Mouse (Mus musculus) lung, postnatal 0 days (tissue): ENCODE measurements around the gene Trim67. TPM values are rescaled to one million over a fixed set of nuclear protein-coding genes. Genes with fewer than 3 reads are reported as not detected.
"Not testable (repeated sequence)": the region's sequence is repeated elsewhere in the genome, so short reads cannot be mapped to it uniquely, and the experiment has no call there.

Experiments used
- ATAC-seq: fragments of 200-750 bp; cut with Nextera tagmentation; 2 replicates; pipeline ENCODE4 v1.8.0; 2017; ENCODE audit warnings: moderate library complexity
- DNase-seq: peaks from one replicate; pipeline ENCODE4 v3.0.0-alpha.2; 2016; ENCODE audit warnings: low spot score
- H3K27ac ChIP-seq: fragments of 300-500 bp; sonication (generic); 2 replicates; pipeline ENCODE4 v1.5.1; 2014; ENCODE audit warnings: antibody characterized with exemption, mild to moderate bottlenecking, low read length, mixed read lengths
- H3K27me3 ChIP-seq: fragments of 300-500 bp; sonication (generic); replicated peaks from 2 replicates; pipeline ENCODE4 v1.6.1; 2014; ENCODE audit warnings: low read length, mixed read lengths; ENCODE audit not compliant: insufficient read depth
- H3K36me3 ChIP-seq: fragments of 300-500 bp; sonication (generic); 2 replicates; pipeline ENCODE4 v1.6.1; 2014; ENCODE audit warnings: low read length, mixed read lengths; ENCODE audit not compliant: insufficient read depth
- H3K4me1 ChIP-seq: fragments of 300-500 bp; sonication (generic); 2 replicates; pipeline ENCODE4 v1.6.1; 2014; ENCODE audit warnings: antibody characterized with exemption, low read depth, low read length, mixed read lengths; ENCODE audit not compliant: insufficient read depth
- H3K4me2 ChIP-seq: fragments of 300-500 bp; sonication (generic); replicated peaks from 2 replicates; pipeline ENCODE4 v1.6.1; 2014; ENCODE audit warnings: low read depth, mild to moderate bottlenecking, low read length, moderate library complexity, mixed read lengths
- H3K4me3 ChIP-seq: fragments of 300-500 bp; sonication (generic); 2 replicates; pipeline ENCODE4 v1.5.1; 2014; ENCODE audit warnings: low read depth, low read length
- H3K9ac ChIP-seq: fragments of 300-500 bp; sonication (generic); replicated peaks from 2 replicates; pipeline ENCODE4 v1.6.1; 2014; ENCODE audit warnings: low read depth, mild to moderate bottlenecking
- H3K9me3 ChIP-seq: fragments of 300-500 bp; sonication (generic); 2 replicates; pipeline ENCODE4 v1.6.1; 2016; ENCODE audit warnings: low read length, mixed read lengths
- CTCF ChIP-seq: IDR thresholded peaks from 2 replicates; pipeline ENCODE4 v1.5.1; 2016; ENCODE audit warnings: antibody characterized with exemption, mild to moderate bottlenecking
- EP300 ChIP-seq: IDR thresholded peaks from 2 replicates; pipeline ENCODE4 v1.6.1; 2016; ENCODE audit warnings: antibody characterized with exemption, mild to moderate bottlenecking, control low read depth
- WGBS: fragments of 180-500 bp; shearing (Covaris S2); extraction: QIAGEN DNeasy Blood & Tissue Kit; methylation state at CpG from one replicate; pipeline ENCODE4 v1.1.7; 2014; 5-methylcytosine and 5-hydroxymethylcytosine counted together
- polyA plus RNA-seq: library from polyadenylated mRNA; unstranded; fragments of >200 nt; fragmentation: Nextera tagmentation; extraction: Ambion mirVana; gene quantifications from 2 replicates; pipeline ENCODE4 v1.2.1, GENCODE M21; 2015

Trim67 gene
- polyA plus RNA-seq, 1 experiment from 2014 or later: 1.5 TPM

DNA sequence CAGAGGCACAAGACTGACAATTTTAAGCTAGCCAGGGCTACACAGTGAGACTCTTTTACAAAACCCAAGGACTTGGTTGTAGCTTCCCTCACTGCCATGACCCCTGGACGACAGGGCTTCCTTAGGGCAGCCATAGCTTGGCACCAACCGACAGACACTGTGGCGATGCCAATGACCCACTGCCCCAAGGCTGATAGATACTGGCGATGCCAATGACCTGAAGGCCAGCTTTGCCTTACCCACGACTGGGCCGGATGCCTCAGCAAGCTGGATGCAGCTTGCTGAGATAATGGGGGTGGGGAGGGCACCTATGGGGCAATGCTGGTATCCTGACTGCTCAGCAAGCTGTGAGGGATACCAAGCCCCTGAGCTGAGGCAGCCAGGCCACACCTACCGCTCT lies 48.0 kb downstream of the Trim67 start:
- Histone ChIP-seq H3K9ac (no peak overlapping the region), H3K4me1 (no peaks in the 10 kb centered on the region), H3K4me2 (no peak overlapping the region), H3K36me3 (peaks cover 6% of the 10 kb centered on the region; the same call in 1 of the 2 replicates), H3K9me3 (no peaks in the 10 kb centered on the region), H3K27ac (no peak overlapping the region), H3K27me3 (no peaks in the 10 kb centered on the region), H3K4me3 (no peak overlapping the region)
- no peak for TF ChIP-seq CTCF
- no peak for TF ChIP-seq EP300
- DNase-seq (no peak), ATAC-seq (no peak)
- WGBS: 97% methylated on average over 7 of the region's 7 CpGs

DNA sequence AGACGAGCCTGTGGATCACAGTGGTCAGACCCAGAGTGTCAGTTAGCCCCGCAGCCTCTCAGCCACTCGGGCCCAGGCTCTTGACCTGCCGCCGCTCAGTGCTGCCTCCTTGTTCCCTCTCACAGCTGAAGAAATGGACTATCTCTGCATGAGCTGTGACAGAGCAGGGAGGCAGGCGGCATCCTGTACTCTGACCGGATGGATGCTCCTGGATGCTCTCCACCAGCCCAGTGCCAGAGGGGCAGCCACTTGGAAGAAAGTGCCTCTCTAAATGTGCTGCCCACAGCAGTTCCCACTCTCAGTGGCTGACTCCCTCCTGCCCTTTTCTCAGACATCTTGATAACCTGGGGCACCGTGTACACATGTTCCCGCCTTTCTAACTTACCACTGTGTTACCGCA lies 48.9 kb downstream of the Trim67 start:
- H3K9ac ChIP-seq: no peak overlapping the region
- ATAC-seq (no peak), DNase-seq (no peak)
- no peaks in the 10 kb centered on the region for H3K4me1 ChIP-seq
- no peaks in the 10 kb centered on the region for H3K27me3 ChIP-seq
- H3K27ac ChIP-seq: no peak overlapping the region
- no peak overlapping the region for H3K4me3 ChIP-seq
- no peak for TF ChIP-seq CTCF
- no peak for TF ChIP-seq EP300
- peaks cover 6% of the 10 kb centered on the region; the same call in 1 of the 2 replicates for H3K36me3 ChIP-seq
- H3K4me2 ChIP-seq: no peak overlapping the region
- 88% methylated on average over 10 of the region's 10 CpGs for WGBS
- no peaks in the 10 kb centered on the region for H3K9me3 ChIP-seq

DNA sequence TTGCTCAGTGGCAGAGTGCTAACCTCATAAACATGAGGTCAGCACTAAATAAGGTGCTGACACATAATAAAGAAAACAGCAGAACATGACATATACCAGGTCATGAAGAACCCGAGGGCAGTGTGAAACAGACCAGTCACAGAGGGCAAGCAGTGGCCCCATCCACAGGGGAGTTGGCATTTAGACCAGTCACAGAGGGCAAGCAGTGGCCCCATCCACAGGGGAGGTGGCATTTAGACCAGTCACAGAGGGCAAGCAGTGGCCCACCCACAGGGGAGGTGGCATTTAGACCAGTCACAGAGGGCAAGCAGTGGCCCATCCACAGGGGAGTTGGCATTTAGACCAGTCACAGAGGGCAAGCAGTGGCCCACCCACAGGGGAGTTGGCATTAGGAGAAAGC lies 50.0 kb downstream of the Trim67 start:
- H3K36me3 ChIP-seq, H3K4me2 ChIP-seq, H3K27ac ChIP-seq, H3K4me1 ChIP-seq, H3K4me3 ChIP-seq, H3K9me3 ChIP-seq, H3K27me3 ChIP-seq, ATAC-seq, DNase-seq, H3K9ac ChIP-seq: not testable (repeated sequence)
- WGBS: 72% methylated on average over 1 of the region's 1 CpGs

DNA sequence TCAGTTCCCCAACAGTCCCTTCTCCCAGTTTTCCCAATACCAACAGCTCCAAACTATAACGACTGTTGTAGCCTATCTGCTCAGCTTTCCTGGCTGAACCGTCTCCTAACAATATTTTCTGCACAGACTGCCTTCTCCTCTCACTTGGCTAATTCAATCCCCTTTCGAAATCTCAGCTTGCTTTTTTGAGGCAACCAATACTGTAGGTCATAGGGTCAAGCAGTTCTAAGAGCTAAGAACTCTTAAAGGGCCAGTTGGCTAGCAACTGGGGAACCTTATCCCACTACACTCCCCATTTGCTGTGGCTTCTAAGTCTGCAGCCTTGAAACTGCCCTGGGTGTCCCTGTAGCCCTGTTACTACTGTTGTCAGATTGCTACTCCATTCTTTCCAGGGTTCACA lies 52.2 kb downstream of the Trim67 start:
- Histone ChIP-seq H3K9ac (no peak overlapping the region), H3K36me3 (0 out of 2 replicates have a peak, but pooled peaks cover 6% of the 10 kb centered on the region), H3K4me1 (no peaks in the 10 kb centered on the region), H3K27me3 (no peaks in the 10 kb centered on the region), H3K4me3 (no peak overlapping the region), H3K9me3 (no peaks in the 10 kb centered on the region), H3K4me2 (no peak overlapping the region), H3K27ac (no peak overlapping the region)
- WGBS: 40% methylated on average over 3 of the region's 3 CpGs
- no peak for TF ChIP-seq EP300
- no peak for TF ChIP-seq CTCF
- DNase-seq (peak; percentile 79), ATAC-seq (peak; percentile 32; the same call in 1 of the 2 replicates)

DNA sequence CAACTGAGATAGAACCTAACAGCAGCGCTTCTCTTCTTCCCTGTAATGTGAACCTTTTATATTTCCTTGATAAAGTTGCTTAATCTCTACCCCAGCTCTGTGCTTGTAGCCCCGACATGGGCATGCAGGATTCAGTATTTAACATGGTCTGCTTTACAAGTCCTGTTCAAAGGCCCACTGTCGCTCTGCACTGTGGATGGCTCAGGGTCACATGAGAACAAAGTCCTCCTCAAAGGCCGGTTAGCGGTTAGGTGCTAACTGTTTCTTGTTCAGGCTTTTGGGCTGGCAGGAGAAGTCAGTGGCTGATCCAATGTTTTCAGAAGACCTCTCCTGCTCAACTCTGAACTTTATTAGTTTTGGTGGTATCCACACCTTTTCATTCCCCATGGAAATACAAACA lies 52.7 kb downstream of the Trim67 start:
- Histone ChIP-seq H3K27ac (no peak overlapping the region), H3K36me3 (0 out of 2 replicates have a peak, but pooled peaks cover 6% of the 10 kb centered on the region), H3K9me3 (no peaks in the 10 kb centered on the region), H3K4me1 (no peaks in the 10 kb centered on the region), H3K9ac (no peak overlapping the region), H3K27me3 (no peaks in the 10 kb centered on the region), H3K4me2 (no peak overlapping the region), H3K4me3 (no peak overlapping the region)
- no peak for ATAC-seq
- DNase-seq: no peak
- TF ChIP-seq EP300: no peak
- WGBS: 88% methylated on average over 5 of the region's 5 CpGs

DNA sequence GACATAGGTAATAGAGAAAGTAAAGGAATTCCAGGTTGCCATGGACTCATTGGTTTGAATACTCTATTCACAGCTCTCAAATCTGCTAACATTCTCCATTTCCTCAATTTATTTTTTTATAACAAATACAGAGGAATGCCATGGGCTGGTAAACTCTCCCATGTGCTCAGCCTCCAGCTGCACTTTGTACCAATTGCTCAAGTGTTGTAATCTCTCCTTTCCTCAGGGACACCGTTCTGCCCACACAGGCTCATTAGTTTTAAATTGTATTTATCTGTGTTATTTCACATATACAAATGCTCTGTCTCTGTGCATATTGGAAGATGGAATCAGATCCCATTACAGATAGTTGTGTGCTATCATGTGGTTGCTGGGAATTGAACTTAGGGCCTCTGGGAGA lies 60.6 kb downstream of the Trim67 start:
- ATAC-seq (no peak), DNase-seq (no peak)
- H3K4me1 ChIP-seq: no peaks in the 10 kb centered on the region
- no peak overlapping the region for H3K4me2 ChIP-seq
- no peak overlapping the region for H3K27ac ChIP-seq
- peaks cover 7% of the 10 kb centered on the region; the same call in 1 of the 2 replicates for H3K36me3 ChIP-seq
- H3K9me3 ChIP-seq: no peaks in the 10 kb centered on the region
- no peak overlapping the region for H3K9ac ChIP-seq
- TF ChIP-seq CTCF (no peak), EP300 (no peak)
- no peaks in the 10 kb centered on the region for H3K27me3 ChIP-seq
- H3K4me3 ChIP-seq: no peak overlapping the region
- 97% methylated on average over 1 of the region's 1 CpGs for WGBS

DNA sequence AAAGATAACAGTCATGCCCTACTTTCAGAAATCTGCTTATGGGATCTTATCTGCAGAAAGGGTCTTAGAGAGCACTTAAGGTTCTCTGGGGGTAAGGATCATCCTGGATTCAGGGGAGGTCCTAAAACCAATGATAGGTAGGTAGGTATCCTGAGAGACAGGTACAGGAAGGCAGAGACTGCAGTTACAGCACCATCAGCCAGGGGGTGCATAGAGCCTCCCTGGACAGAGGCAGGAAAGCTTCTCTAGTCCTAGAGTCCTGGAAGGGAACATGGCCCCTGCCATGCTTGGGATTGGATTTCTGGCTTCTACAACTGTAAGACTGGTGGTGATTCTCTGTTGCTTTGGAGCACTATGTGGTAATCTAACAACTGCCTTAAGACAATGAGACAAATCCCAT lies 66.6 kb downstream of the Trim67 start:
- DNase-seq (peak; percentile 22), ATAC-seq (no peak)
- no peaks in the 10 kb centered on the region for H3K27me3 ChIP-seq
- H3K9ac ChIP-seq: no peak overlapping the region
- peak; percentile 66 for TF ChIP-seq CTCF
- no peak for TF ChIP-seq EP300
- no peaks in the 10 kb centered on the region for H3K9me3 ChIP-seq
- H3K4me2 ChIP-seq: no peak overlapping the region
- H3K36me3 ChIP-seq: peaks cover 11% of the 10 kb centered on the region; the same call in 1 of the 2 replicates
- H3K4me1 ChIP-seq: no peaks in the 10 kb centered on the region; the same call in 1 of the 2 replicates
- H3K27ac ChIP-seq: no peak overlapping the region
- no peak overlapping the region for H3K4me3 ChIP-seq
